13 mouse cellular contexts compared by ENCODE assay signal in the genomic region with DNA sequence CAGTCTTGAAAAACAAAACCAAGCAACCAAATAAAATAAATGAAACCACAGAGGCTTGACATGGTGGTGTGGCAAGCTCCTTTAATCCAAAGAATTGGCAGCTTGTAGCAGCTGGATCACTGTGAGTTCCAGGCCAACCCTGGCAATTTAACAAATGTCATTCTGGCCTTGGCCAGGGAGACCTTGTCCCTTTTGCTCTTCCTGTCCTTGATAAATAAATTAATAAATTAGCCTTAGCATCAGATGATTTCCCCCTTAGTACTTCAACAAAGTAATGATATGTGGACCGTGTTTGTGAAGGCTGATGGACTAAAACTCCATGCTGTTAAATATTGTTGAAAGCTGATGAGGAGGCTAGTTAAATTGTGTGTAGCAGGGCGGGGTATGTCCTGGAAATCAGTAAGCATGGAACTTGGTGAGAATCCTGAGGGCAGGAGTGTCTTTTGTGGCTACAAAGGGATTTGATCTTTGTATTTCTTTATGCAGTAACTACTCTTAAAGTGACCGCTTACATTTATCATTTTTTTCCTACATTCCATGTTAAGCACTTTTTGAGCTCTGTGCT. TPM values are rescaled to one million over a fixed set of nuclear protein-coding genes. Genes with fewer than 3 reads are reported as not detected.
DNase-seq lines count a peak whose midpoint lies in the region; ATAC-seq and TF ChIP-seq lines count a peak whose summit lies in the region.
"Had no signal": no experiment of that assay in that cellular context is flagged by ENCODE, and none has a peak within 500 bp of the region (broad histone marks: within the 10 kb centered on the region; RNA-seq: fewer than 3 reads in every experiment).

No protein-coding gene starts in this region.

- peak overlapping the region; percentile 71 for H3K27ac ChIP-seq in gastrocnemius, adult 2 months
- H3K27ac ChIP-seq in spleen, adult 2 months (ENCODE audit: insufficient read depth, low read length), result peak overlapping the region; percentile 54; the same call in 1 of the 2 replicates
- H3K27ac ChIP-seq in kidney, postnatal 0 days, result no peak overlapping the region
- no peak overlapping the region for H3K27ac ChIP-seq in forebrain, postnatal 0 days (ENCODE audit: low read depth, low read length)
- no peak overlapping the region for H3K27ac ChIP-seq in liver, postnatal 0 days (ENCODE audit: low read depth)
- H3K27ac ChIP-seq: embryonic facial prominence, embryonic 12.5 days; midbrain, embryonic 10.5 days had no signal

- intact Hi-C loops in gastrocnemius, adult 2 months (cut with DNase I), result no loop called here

- peak; percentile 26 for DNase-seq in gastrocnemius, adult 2 months
- DNase-seq in gastrocnemius, postnatal 10 days, result no peak
- no peak for DNase-seq in spleen, adult 2 months (ENCODE audit: low read depth in 1 of 2, low spot score in 2 of 2)
- DNase-seq in spleen, adult 18-20 months, result no peak
- peak; percentile 14 for DNase-seq in kidney, postnatal 0 days (ENCODE audit: low spot score)
- DNase-seq in forebrain, postnatal 0 days, result no peak
- no peak for DNase-seq in liver, postnatal 0 days
- no peak for DNase-seq in frontal cortex, postnatal 10 days (ENCODE audit: low spot score in 2 of 2)

- H3K36me3 ChIP-seq in spleen, adult 2 months (ENCODE audit: control insufficient read depth, insufficient read depth, low read length), result no peaks in the 10 kb centered on the region; the same call in 1 of the 2 replicates
- H3K36me3 ChIP-seq in kidney, postnatal 0 days (ENCODE audit: insufficient read depth, low read length), result no peaks in the 10 kb centered on the region
- H3K36me3 ChIP-seq in forebrain, postnatal 0 days (ENCODE audit: insufficient read depth), result no peaks in the 10 kb centered on the region
- H3K36me3 ChIP-seq in liver, postnatal 0 days (replicated peaks; ENCODE audit: insufficient read depth, low read length), result no peaks in the 10 kb centered on the region
- H3K36me3 ChIP-seq: embryonic facial prominence, embryonic 12.5 days; midbrain, embryonic 10.5 days had no signal

- H3K9ac ChIP-seq in kidney, postnatal 0 days (ENCODE audit: low read depth, low read length), result no peak overlapping the region
- H3K9ac ChIP-seq in forebrain, postnatal 0 days, result no peak overlapping the region
- no peak overlapping the region for H3K9ac ChIP-seq in liver, postnatal 0 days (replicated peaks)
- H3K9ac ChIP-seq: embryonic facial prominence, embryonic 12.5 days had no signal

- TF ChIP-seq POLR2A in spleen, adult 2 months (IDR thresholded peaks at IDR 0.05; ENCODE audit: low read depth, low read length), result no peak

- no peak for ATAC-seq in kidney, postnatal 0 days (replicated peaks; ENCODE audit: low FRiP score, low read depth)
- no peak for ATAC-seq in forebrain, postnatal 0 days
- ATAC-seq in liver, postnatal 0 days, result no peak

- H3K4me3 ChIP-seq in gastrocnemius, adult 2 months, result no peak overlapping the region
- no peak overlapping the region for H3K4me3 ChIP-seq in spleen, adult 2 months (ENCODE audit: extremely low read depth, insufficient read depth, insufficient read length)
- H3K4me3 ChIP-seq in kidney, postnatal 0 days (replicated peaks; ENCODE audit: low read depth, low read length), result no peak overlapping the region
- H3K4me3 ChIP-seq in forebrain, postnatal 0 days (ENCODE audit: low read depth, low read length), result no peak overlapping the region
- no peak overlapping the region for H3K4me3 ChIP-seq in liver, postnatal 0 days (ENCODE audit: low read depth, low read length)
- H3K4me3 ChIP-seq: embryonic facial prominence, embryonic 12.5 days; midbrain, embryonic 10.5 days had no signal

- no peak overlapping the region for H3K4me2 ChIP-seq in kidney, postnatal 0 days (ENCODE audit: low read length)
- H3K4me2 ChIP-seq in forebrain, postnatal 0 days (ENCODE audit: low read depth), result no peak overlapping the region
- no peak overlapping the region for H3K4me2 ChIP-seq in liver, postnatal 0 days (ENCODE audit: low read depth, low read length)
- H3K4me2 ChIP-seq: embryonic facial prominence, embryonic 12.5 days had no signal

- 89% methylated on average over 3 of the region's 3 CpGs for WGBS in spleen, adult 2 months
- 66% methylated on average over 3 of the region's 3 CpGs for WGBS in kidney, postnatal 0 days
- 89% methylated on average over 3 of the region's 3 CpGs for WGBS in forebrain, postnatal 0 days
- WGBS in liver, postnatal 0 days (ENCODE audit: insufficient replicate concordance), result 77% methylated on average over 3 of the region's 3 CpGs

- H3K9me3 ChIP-seq in kidney, postnatal 0 days (replicated peaks; ENCODE audit: low read length), result no peaks in the 10 kb centered on the region
- H3K9me3 ChIP-seq in forebrain, postnatal 0 days (ENCODE audit: low read length), result no peaks in the 10 kb centered on the region
- H3K9me3 ChIP-seq in liver, postnatal 0 days (ENCODE audit: low read length), result no peaks in the 10 kb centered on the region
- H3K9me3 ChIP-seq: embryonic facial prominence, embryonic 12.5 days; midbrain, embryonic 10.5 days had no signal

- H3K27me3 ChIP-seq in spleen, adult 2 months (ENCODE audit: control insufficient read depth, insufficient read depth, low read length), result no peaks in the 10 kb centered on the region
- no peaks in the 10 kb centered on the region for H3K27me3 ChIP-seq in kidney, postnatal 0 days (ENCODE audit: insufficient read depth, low read length)
- no peaks in the 10 kb centered on the region for H3K27me3 ChIP-seq in forebrain, postnatal 0 days (ENCODE audit: insufficient read depth, low read length)
- no peaks in the 10 kb centered on the region for H3K27me3 ChIP-seq in liver, postnatal 0 days (ENCODE audit: insufficient read depth, low read length)
- H3K27me3 ChIP-seq: embryonic facial prominence, embryonic 12.5 days had no signal

- H3K4me1 ChIP-seq in spleen, adult 2 months (ENCODE audit: control insufficient read depth, insufficient read depth, insufficient read length), result peaks cover 2% of the 10 kb centered on the region; the same call in 1 of the 2 replicates
- peaks cover 5% of the 10 kb centered on the region; the same call in 1 of the 2 replicates for H3K4me1 ChIP-seq in kidney, postnatal 0 days (replicated peaks; ENCODE audit: insufficient read depth, low read length)
- no peaks in the 10 kb centered on the region; the same call in 1 of the 2 replicates for H3K4me1 ChIP-seq in forebrain, postnatal 0 days (ENCODE audit: insufficient read depth)
- peaks cover 18% of the 10 kb centered on the region for H3K4me1 ChIP-seq in liver, postnatal 0 days (ENCODE audit: insufficient read depth)
- H3K4me1 ChIP-seq: embryonic facial prominence, embryonic 12.5 days; midbrain, embryonic 10.5 days had no signal

- TF ChIP-seq CTCF in gastrocnemius, adult 2 months (IDR thresholded peaks at IDR 0.05), result no peak
- TF ChIP-seq CTCF in spleen, adult 2 months (IDR thresholded peaks at IDR 0.05; ENCODE audit: extremely low read depth, insufficient read depth, insufficient read length, insufficient replicate concordance), result no peak
- no peak for TF ChIP-seq CTCF in kidney, postnatal 0 days (IDR thresholded peaks at IDR 0.05; ENCODE audit: low read depth)
- TF ChIP-seq CTCF in forebrain, postnatal 0 days (IDR thresholded peaks at IDR 0.05; ENCODE audit: low read depth), result no peak
- no peak for TF ChIP-seq CTCF in liver, postnatal 0 days (IDR thresholded peaks at IDR 0.05; ENCODE audit: low read depth)

- no peak for TF ChIP-seq EP300 in liver, postnatal 0 days (IDR thresholded peaks at IDR 0.05; ENCODE audit: low read depth)

RNA-seq across cellular contexts. Expression of gene Rabep1, which starts 27.3 kb away (rescaled TPM):
- 10 to 100 TPM; 37.2 to 37.8 TPM for total RNA-seq in gastrocnemius, adult 2 months (2021)
- 10 to 100 TPM; 27.5 to 30.4 TPM for total RNA-seq in gastrocnemius, postnatal 10 days (2021)
- 2.3 TPM in 2 replicates for polyA plus RNA-seq in spleen, adult 2 months (2012; rRNA removed)
- polyA plus RNA-seq in kidney, postnatal 0 days (2015; fragmentation: Nextera tagmentation; extraction: Ambion mirVana), result 35.4 and 37.5 TPM in 2 replicates
- total RNA-seq in forebrain, postnatal 0 days (2014; rRNA removed), result 107 and 109 TPM in 2 replicates
- polyA plus RNA-seq in forebrain, postnatal 0 days (2015; fragmentation: Nextera tagmentation; extraction: Ambion mirVana), result 81.5 and 103 TPM in 2 replicates
- 18.3 and 18.5 TPM in 2 replicates for polyA plus RNA-seq in liver, postnatal 0 days (2015; fragmentation: Nextera tagmentation; extraction: Ambion mirVana)

RNA-seq across cellular contexts. Expression of gene Scimp, which starts 59.5 kb away (rescaled TPM):
- total RNA-seq in gastrocnemius, adult 2 months (2021), result not detected
- total RNA-seq in gastrocnemius, postnatal 10 days (2021), result not detected
- 6.8 and 7.6 TPM in 2 replicates for polyA plus RNA-seq in spleen, adult 2 months (2012; rRNA removed)
- polyA plus RNA-seq in kidney, postnatal 0 days (2015; fragmentation: Nextera tagmentation; extraction: Ambion mirVana), result 0.55 and 0.84 TPM in 2 replicates
- not detected in 2 replicates for total RNA-seq in forebrain, postnatal 0 days (2014; rRNA removed)
- 0.15 TPM in 1 of 2 replicates, not detected in the other for polyA plus RNA-seq in forebrain, postnatal 0 days (2015; fragmentation: Nextera tagmentation; extraction: Ambion mirVana)
- 2.6 and 3.0 TPM in 2 replicates for polyA plus RNA-seq in liver, postnatal 0 days (2015; fragmentation: Nextera tagmentation; extraction: Ambion mirVana)
- total RNA-seq: layer of hippocampus, adult 18-20 months had no signal
- polyA plus RNA-seq: C2C12; embryonic facial prominence, embryonic 12.5 days; midbrain, embryonic 10.5 days; neural tube, embryonic 14.5 days had no signal

Comparison
In these comparisons a context has a peak if more than half of its experiments do, and no peak if none do; other contexts are left out.
1. DNase-seq: peak in gastrocnemius, adult 2 months (single experiment) and kidney, postnatal 0 days (single experiment); none in gastrocnemius, postnatal 10 days (single experiment), spleen, adult 2 months (0 of 2), spleen, adult 18-20 months (0 of 2), forebrain, postnatal 0 days (single experiment), liver, postnatal 0 days (single experiment) and frontal cortex, postnatal 10 days (0 of 2).
2. H3K27ac ChIP-seq: peak in gastrocnemius, adult 2 months (single experiment) and spleen, adult 2 months (single experiment); none in kidney, postnatal 0 days (single experiment), forebrain, postnatal 0 days (single experiment) and liver, postnatal 0 days (single experiment).